Mouse (Mus musculus) mouse trophoblast stem cell (cell line): ENCODE data around the gene Akr1e1.

ENCODE experiments used
- in situ Hi-C, 2 experiments: fragments of 300-500 bp; cut with MseI, MboI; formaldehyde crosslinking; loops; 2 replicates in 1 of 2; 3 replicates in 1 of 2; pipeline ENCODE4 v1.15.1; 2025

Gene Akr1e1

GRCm38 (mm10) chr13:4608961-4609409 lies at the start of gene Akr1e1:
TSS of gene Akr1e1 (minus strand) at chr13:4609174.
- in situ Hi-C loops: loop anchor here in 1 of 2 experiments (25.0 kb wide), 1 partner anchor 222 kb away; no protein-coding TSS in a partner anchor

GRCm38 (mm10) chr13:4658346-4658745 lies 49.4 kb upstream of the Akr1e1 start:
- in situ Hi-C loops: loop anchor here (25.0 kb wide), 2 partner anchors 1629 to 1804 kb away; no protein-coding TSS in a partner anchor

- in situ Hi-C loops: loop anchor here (25.0 kb wide), 2 partner anchors 1631 to 1806 kb away; no protein-coding TSS in a partner anchor
Measured at GRCm38 (mm10) chr13:4656277-4657146, 47.5 kb upstream of the Akr1e1 start.

- in situ Hi-C loops: loop anchor here (25.0 kb wide), 2 partner anchors 1637 to 1812 kb away; no protein-coding TSS in a partner anchor
Measured at GRCm38 (mm10) chr13:4650190-4650589, 41.2 kb upstream of the Akr1e1 start.

- in situ Hi-C loops: no loop called here
Measured at GRCm38 (mm10) chr13:4645248-4645647, 36.3 kb upstream of the Akr1e1 start.

DNA sequence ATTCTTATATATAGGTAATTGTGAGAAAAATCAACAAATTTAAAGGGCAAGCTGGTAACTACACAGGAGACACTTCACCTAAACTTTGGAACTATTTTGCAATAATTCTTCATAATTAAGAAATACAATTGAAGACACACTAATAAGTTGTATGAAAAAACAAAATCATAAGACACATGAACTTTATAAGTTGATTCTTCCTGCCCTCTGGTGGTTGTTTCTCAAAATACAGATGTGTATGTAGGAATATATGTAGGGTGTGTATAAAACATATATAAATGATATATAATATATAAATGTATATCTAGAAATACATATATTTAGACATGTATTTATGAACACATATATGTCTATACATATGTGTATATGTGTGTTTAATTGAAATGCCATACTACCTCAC lies 1.9 kb upstream of the Akr1e1 start:
- in situ Hi-C loops: loop anchor here (10.0 to 25.0 kb wide), 3 partner anchors 224 to 476 kb away; no protein-coding TSS in a partner anchor

DNA sequence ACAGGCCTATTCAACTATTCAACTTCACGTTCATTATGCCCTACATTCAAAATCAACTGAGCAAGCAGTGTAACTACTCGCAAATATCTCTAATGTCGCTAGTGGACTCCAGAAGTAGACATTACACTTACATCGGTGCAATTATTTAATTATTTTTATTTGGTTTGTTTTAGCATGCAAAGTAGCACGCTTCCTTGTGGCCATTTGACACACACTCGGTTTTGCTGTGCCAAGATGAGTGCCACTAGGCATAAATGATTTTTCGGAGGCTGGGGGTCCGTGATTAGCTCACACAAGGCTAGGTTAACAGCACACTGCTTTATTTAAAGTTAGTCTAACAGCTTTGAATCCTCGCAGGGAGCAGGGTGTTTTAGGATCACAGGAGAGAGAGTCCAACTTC lies 444 bp downstream of the Akr1e1 start:
- in situ Hi-C loops: loop anchor here in 1 of 2 experiments (25.0 kb wide), 1 partner anchor 221 kb away; no protein-coding TSS in a partner anchor

GRCm38 (mm10) chr13:4606821-4607220 lies 2.2 kb downstream of the Akr1e1 start:
- in situ Hi-C loops: loop anchor here in 1 of 2 experiments (25.0 kb wide), 1 partner anchor 220 kb away; no protein-coding TSS in a partner anchor

DNA sequence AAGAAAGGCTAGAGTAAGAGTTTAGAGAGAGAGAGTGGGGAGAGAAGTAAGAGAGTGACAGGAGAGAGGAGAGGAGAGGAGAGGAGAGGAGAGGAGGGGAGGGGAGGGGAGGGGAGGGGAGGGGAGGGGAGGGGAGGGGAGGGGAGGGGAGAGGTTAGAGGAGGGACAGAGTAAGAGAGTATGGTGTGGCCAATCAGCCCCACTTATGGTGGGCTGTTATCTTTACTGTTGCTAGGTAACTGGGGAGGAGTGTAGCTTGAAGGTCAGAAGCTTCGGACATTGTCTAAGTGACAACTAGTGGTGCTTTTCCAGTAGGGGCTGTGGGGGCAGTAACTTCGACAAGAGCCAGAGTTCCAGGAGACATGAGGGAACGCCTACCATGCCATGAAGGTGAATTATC lies 5.5 kb downstream of the Akr1e1 start:
- in situ Hi-C loops: loop anchor here in 1 of 2 experiments (25.0 kb wide), 1 partner anchor 216 kb away; no protein-coding TSS in a partner anchor

- in situ Hi-C loops: no loop called here
Measured at GRCm38 (mm10) chr13:4576921-4577320, 32.1 kb downstream of the Akr1e1 start.

GRCm38 (mm10) chr13:4573871-4574270 lies 35.1 kb downstream of the Akr1e1 start, which contains the start of gene Akr1c21:
TSS of gene Akr1c21 (plus strand) at chr13:4574075.
- in situ Hi-C loops: no loop called here

DNA sequence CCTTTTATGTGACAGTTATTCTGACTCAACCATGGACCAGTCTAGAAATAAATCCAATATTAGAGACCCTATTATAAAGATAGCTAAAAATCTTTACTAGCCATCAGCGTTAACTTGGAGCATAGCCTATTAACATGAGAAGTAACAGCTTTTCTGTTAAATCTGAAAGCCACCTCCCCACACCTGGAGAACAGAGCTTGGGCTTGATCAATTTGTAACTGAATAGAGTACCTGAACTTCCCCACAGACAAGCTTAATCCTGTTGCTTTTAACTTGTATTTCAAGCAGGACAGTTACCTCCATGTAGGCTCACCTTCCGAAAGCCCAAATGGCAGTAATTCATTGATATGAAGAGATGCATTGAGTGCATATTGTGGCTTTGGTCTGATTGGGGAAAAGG lies 43.0 kb downstream of the Akr1e1 start:
- in situ Hi-C loops: no loop called here

DNA sequence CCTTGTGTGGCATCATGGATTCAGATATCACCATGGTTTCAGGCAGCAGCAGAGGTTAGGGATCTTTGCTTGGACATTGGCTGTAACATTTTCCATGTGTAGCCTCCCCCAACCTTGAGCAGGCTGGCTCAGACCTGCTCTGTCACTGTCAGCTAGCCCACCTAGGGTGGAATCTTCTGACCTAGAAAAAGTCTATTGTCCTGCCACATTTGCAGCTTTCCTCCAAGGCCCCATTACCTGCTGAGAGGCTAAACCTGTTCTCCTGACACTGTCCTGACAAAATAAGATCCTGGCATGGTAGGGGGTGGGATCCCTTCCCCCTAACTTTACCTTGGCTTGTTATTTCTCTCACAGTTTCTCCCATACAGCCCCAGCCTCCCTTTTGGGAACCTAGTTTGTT lies 48.5 kb downstream of the Akr1e1 start:
- in situ Hi-C loops: no loop called here

DNA sequence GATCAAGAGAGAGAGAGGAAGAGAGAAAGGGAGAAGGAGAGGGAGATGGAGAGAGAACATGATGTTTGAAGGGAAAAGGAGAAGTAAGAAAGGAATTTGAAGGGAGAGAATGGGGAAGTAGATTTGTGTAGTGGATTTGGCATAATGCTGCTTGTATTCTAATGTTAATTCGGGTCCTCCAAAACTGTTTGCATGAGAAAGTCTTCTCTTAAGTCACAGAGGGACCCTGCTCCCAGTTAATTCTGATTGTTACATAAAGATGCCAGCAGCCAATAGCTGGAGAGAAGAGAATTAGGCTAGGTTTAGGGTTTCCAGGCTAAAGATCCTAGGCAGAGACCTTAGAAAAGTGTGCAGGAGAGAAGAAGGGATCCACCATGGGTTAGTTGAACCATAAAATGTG lies 49.8 kb downstream of the Akr1e1 start:
- in situ Hi-C loops: no loop called here
